Mouse (Mus musculus) cortical plate, adult 2 months (tissue): ENCODE results near the gene Txnip.

Source experiments
- CTCF ChIP-seq: fragments of 200-500 bp; IDR thresholded peaks from 2 replicates; pipeline ENCODE4 v1.5.1; 2011; ENCODE audit warnings: mild to moderate bottlenecking, control low read depth, low read length; ENCODE audit not compliant: insufficient read depth; ENCODE audit errors: extremely low read depth
- POLR2A ChIP-seq: fragments of 200-500 bp; IDR thresholded peaks from 2 replicates; pipeline ENCODE4 v1.6.1; 2011; ENCODE audit warnings: mild to moderate bottlenecking, low read length, control low read depth; ENCODE audit not compliant: insufficient read depth; ENCODE audit errors: extremely low read depth

DNA sequence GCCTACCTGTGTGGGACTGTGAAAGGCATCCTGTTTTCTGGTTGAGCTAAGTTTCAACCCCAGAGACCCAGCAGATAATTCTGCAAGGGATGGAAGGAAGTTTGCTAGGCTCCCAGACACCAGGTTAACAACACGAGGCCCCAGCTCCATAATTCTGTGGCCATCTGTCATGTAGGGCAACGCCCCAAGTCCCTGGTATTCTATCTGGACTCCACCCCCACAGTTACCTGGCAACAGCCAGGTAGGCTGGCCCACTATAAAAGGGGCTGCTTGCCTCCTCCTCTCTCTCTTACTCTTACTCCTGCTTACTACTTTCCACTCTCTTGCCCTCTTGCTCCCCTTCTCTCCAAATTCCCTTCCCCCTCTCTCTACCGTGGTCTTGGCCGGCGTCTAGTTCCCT lies 37.6 kb upstream of the Txnip start:
- TF ChIP-seq CTCF: no peak
- TF ChIP-seq POLR2A: no peak
